Mouse (Mus musculus): ENCODE measurements around the gene Olfr1349. TPM values are rescaled to one million over a fixed set of nuclear protein-coding genes. Genes with fewer than 3 reads are reported as not detected.
"Not testable (repeated sequence)": the region's sequence is repeated elsewhere in the genome, so short reads cannot be mapped to it uniquely, and the experiment has no call there.

Gene Olfr1349
- polyA plus RNA-seq (2015; fragmentation: Nextera tagmentation; extraction: Ambion mirVana): not detected in 2 replicates

DNA sequence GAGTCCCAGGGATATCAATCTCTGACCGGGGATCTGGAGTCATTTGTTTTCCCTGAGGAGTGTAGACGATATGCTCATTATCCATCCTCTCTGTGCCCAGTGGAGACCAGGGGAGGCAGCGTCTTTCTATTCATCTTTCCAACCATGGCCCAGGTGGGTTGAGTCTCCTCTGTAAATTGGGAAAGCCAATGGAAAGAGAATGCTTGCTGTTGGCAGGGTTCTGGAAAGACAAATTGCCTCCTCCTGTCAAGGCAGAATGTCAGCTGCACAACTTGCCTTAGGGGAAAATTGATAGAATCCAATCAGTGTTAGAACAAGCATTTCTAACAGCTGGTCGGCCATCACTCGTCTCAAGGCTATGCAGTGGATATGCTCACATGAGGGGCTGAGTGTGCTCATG lies at the start of gene Olfr1349:
TSS of gene Olfr1349 (minus strand) at position 101 of the 400 bp plus-strand sequence.
- H3K9ac ChIP-seq: no peak within 1 kb of the TSS
- no peaks in the 10 kb centered on the region for H3K9me3 ChIP-seq
- H3K27ac ChIP-seq (replicated peaks): no peak within 1 kb of the TSS
- H3K27me3 ChIP-seq: no peaks in the 10 kb centered on the region
- no peak within 1 kb of the TSS for H3K4me2 ChIP-seq
- no peaks in the 10 kb centered on the region for H3K36me3 ChIP-seq
- H3K4me3 ChIP-seq: no peak within 1 kb of the TSS
- ATAC-seq (ENCODE audit: low FRiP score, low read depth): no peak
- WGBS: 81% methylated on average over 5 of the region's 5 CpGs
- no peaks in the 10 kb centered on the region for H3K4me1 ChIP-seq (replicated peaks)

DNA sequence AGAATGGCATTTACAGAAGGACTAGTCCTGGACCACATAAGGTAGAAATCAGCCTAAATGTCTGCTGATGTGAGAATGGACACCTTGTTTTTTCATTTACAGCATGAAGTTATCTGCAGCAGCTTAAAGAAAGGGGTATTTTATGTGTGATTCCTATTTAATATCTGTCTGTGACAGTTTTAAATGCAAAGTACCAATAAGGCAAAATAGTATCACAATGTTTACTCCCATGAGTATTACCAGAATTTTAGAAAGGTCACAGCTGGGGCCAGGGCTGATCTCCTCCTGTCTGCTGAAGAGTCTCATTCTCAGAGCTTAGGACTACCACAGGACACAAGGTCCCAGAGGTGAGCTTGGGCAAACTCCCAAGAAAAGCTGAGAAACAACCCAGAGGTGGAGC lies 41.8 kb upstream of the Olfr1349 start, which contains the start of gene Olfr1350:
TSS of gene Olfr1350 (plus strand) at position 301 of the 400 bp plus-strand sequence.
- H3K4me2 ChIP-seq: no peak within 1 kb of the TSS
- no peak for ATAC-seq (ENCODE audit: low FRiP score, low read depth)
- no peak within 1 kb of the TSS for H3K27ac ChIP-seq (replicated peaks)
- H3K9ac ChIP-seq: no peak within 1 kb of the TSS
- H3K4me1 ChIP-seq (replicated peaks): no peaks in the 10 kb centered on the region
- H3K9me3 ChIP-seq: no peaks in the 10 kb centered on the region
- no peaks in the 10 kb centered on the region for H3K36me3 ChIP-seq
- no peak within 1 kb of the TSS for H3K4me3 ChIP-seq
- no peaks in the 10 kb centered on the region for H3K27me3 ChIP-seq

DNA sequence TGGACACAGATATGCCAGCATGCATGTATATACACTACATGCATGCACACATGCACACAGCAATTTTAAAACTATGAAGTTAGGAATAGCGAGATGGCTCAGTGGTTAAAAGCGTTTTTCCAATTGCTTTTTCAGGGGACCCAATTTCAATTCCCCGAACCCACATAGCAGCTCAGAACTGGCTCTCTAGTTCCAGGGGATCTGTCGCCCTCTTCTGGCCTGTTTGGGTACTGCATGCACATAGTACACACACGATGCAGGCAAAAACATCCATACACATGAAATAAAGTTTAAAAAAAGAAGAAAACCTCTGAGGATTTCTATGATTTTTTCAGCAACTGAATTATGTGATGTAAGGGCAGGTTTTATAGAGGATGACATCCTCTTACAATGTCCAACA lies 3.4 kb upstream of the Olfr1349 start:
- Histone ChIP-seq H3K9me3 (no peaks in the 10 kb centered on the region), H3K27me3 (no peaks in the 10 kb centered on the region), H3K4me2 (no peak overlapping the region), H3K27ac (replicated peaks) (no peak overlapping the region), H3K9ac (no peak overlapping the region), H3K36me3 (no peaks in the 10 kb centered on the region), H3K4me1 (replicated peaks) (no peaks in the 10 kb centered on the region), H3K4me3 (no peak overlapping the region)
- 66% methylated on average over 5 of the region's 5 CpGs for WGBS
- no peak for ATAC-seq (ENCODE audit: low FRiP score, low read depth)

DNA sequence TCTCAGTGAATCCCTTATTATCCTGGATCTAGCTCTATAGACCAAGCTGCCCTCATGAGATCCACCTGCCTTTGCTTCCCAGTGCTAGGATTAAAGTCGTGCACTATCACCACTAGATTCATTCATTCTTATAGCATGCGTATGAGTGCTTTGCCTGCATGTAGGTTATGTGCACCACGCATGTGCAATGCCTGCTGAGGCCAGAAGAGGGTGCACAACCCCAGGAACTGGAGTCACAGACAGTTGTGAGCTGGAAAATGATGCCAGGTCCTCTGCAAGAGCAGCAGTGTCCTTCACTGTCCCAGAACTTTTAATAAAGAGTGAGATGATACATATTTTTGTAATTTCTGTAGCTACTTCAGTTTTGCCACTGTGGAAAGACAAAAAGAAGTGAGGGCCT lies 2.3 kb upstream of the Olfr1349 start:
- Histone ChIP-seq H3K27me3 (no peaks in the 10 kb centered on the region), H3K9me3 (no peaks in the 10 kb centered on the region), H3K4me1 (replicated peaks) (no peaks in the 10 kb centered on the region), H3K9ac (no peak overlapping the region), H3K4me3 (no peak overlapping the region), H3K27ac (replicated peaks) (no peak overlapping the region), H3K4me2 (no peak overlapping the region), H3K36me3 (no peaks in the 10 kb centered on the region)
- 63% methylated on average over 3 of the region's 3 CpGs for WGBS
- no peak for ATAC-seq (ENCODE audit: low FRiP score, low read depth)

DNA sequence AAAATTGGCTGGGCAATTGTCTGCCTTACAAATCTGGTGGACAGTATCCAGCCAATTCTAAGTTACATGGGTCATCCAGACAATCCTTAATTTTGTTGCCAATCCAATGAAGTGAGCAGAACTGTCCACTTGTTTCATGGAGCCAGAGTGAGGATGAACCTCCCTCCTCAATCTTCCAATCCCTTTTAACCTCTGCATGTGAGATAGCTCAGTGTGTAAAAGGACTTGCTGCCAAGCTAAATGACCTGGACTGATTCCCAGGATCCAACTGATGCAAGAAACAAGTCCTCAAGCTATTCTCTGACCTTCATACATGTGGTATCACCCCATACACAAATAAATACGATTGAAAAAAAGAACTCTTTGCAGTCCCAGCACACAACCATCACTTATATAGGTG lies 1.1 kb downstream of the Olfr1349 start:
- no peak overlapping the region for H3K9ac ChIP-seq
- H3K27ac ChIP-seq (replicated peaks): no peak overlapping the region
- H3K36me3 ChIP-seq: no peaks in the 10 kb centered on the region
- ATAC-seq (ENCODE audit: low FRiP score, low read depth): no peak
- no peaks in the 10 kb centered on the region for H3K4me1 ChIP-seq (replicated peaks)
- 34% methylated on average over 1 of the region's 1 CpGs for WGBS
- H3K4me3 ChIP-seq: no peak overlapping the region
- H3K9me3 ChIP-seq: no peaks in the 10 kb centered on the region
- no peak overlapping the region for H3K4me2 ChIP-seq
- H3K27me3 ChIP-seq: no peaks in the 10 kb centered on the region

DNA sequence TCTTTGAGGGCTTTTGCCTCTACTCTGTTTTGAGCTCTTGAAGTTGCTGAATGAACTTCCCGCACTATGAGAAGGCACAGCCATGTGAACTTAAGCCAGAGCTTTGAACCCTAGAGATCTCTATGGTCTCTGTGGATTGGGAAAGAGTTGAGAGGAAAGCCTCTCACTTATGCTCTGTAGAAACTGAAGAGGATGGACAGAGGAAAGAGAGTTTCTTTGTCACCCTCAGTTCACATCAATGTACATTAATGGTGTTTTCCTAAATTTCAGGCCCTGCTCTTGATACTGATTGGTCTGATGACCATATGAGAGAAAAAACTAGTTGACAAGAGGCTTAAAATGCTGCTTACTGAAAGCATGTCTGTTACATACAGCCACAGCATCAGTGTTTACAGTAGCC lies 14.1 kb downstream of the Olfr1349 start, which contains the start of gene Olfr1348:
TSS of gene Olfr1348 (minus strand) at position 101 of the 400 bp plus-strand sequence.
- no peaks in the 10 kb centered on the region for H3K36me3 ChIP-seq
- H3K27me3 ChIP-seq: no peaks in the 10 kb centered on the region
- no peak within 1 kb of the TSS for H3K9ac ChIP-seq
- ATAC-seq (ENCODE audit: low FRiP score, low read depth): no peak
- H3K27ac ChIP-seq (replicated peaks): no peak within 1 kb of the TSS
- H3K4me1 ChIP-seq (replicated peaks): no peaks in the 10 kb centered on the region
- H3K4me3 ChIP-seq: no peak within 1 kb of the TSS
- no peak within 1 kb of the TSS for H3K4me2 ChIP-seq
- H3K9me3 ChIP-seq: no peaks in the 10 kb centered on the region
- 93% methylated on average over 1 of the region's 1 CpGs for WGBS

DNA sequence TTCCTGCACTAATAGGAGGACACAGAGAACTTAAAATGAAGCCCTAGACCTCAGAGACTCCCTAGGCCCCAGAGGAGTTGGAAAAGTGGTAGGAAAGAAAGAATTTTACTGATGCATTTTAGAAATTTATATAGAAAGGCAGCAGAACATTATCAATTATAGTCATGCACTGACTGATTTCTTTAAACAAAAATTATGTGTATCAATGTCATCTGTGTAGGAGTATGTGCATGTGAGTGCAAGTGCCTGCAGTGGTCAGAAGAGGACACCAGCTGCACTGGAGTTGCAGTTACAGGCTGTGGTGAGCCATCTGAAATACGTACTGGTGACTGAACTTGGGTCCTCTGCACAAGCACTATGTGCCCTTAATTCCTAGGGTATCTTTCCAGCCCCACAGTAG lies 23.1 kb downstream of the Olfr1349 start, which contains the start of gene Olfr1347:
TSS of gene Olfr1347 (minus strand) at position 101 of the 400 bp plus-strand sequence.
- no peak for ATAC-seq (ENCODE audit: low FRiP score, low read depth)
- 60% methylated on average over 1 of the region's 1 CpGs for WGBS
- Histone ChIP-seq H3K36me3 (no peaks in the 10 kb centered on the region), H3K27me3 (no peaks in the 10 kb centered on the region), H3K27ac (replicated peaks) (no peak within 1 kb of the TSS), H3K4me1 (replicated peaks) (no peaks in the 10 kb centered on the region), H3K9me3 (no peaks in the 10 kb centered on the region), H3K4me2 (no peak within 1 kb of the TSS), H3K4me3 (no peak within 1 kb of the TSS), H3K9ac (no peak within 1 kb of the TSS)

DNA sequence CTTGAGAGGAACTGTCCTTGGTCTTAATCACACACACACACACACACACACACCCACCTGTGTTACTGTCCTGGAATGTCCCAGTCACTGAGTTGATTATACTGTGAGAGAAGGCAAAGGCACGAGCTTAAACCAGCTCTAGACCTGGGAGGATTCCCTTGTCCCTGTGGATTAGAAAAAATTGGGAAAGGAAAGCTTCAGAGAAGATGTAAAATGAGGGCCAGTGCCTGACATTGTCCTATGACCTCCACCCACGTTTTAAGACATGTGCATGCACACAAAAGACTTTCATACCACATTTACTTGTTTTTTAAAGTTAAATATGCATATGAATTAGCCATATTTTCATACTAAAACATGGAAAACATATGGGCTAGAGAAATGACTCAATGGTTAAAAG lies 35.9 kb downstream of the Olfr1349 start, which contains the start of gene Olfr5:
TSS of gene Olfr5 (minus strand) at position 101 of the 400 bp plus-strand sequence.
- ATAC-seq (ENCODE audit: low FRiP score, low read depth): no peak
- no peaks in the 10 kb centered on the region for H3K4me1 ChIP-seq (replicated peaks)
- no peak within 1 kb of the TSS for H3K4me2 ChIP-seq
- no peak within 1 kb of the TSS for H3K4me3 ChIP-seq
- H3K9ac ChIP-seq: no peak within 1 kb of the TSS
- no peaks in the 10 kb centered on the region for H3K27me3 ChIP-seq
- WGBS: 33% methylated on average over 2 of the region's 2 CpGs
- H3K27ac ChIP-seq (replicated peaks): no peak within 1 kb of the TSS
- no peaks in the 10 kb centered on the region for H3K9me3 ChIP-seq
- H3K36me3 ChIP-seq: no peaks in the 10 kb centered on the region

DNA sequence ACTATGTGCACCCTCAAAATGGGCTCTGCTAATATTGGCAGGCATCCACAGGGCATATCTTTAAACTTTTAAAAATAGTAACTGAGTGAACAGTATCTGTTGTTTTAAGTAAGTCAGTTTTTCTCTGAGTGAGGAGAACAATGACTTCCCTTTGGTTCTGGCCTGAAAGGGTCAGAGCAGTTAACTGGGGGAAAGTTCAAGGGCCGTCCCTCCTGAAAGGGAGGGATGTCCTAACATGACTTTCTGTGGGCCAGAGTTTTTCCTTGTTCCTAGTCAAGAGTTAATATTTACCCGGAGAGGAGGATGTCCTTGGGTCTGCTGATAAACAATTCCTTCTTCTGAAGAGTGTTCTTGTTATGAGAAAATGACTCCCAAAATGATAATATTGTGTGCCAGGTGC lies 45.1 kb downstream of the Olfr1349 start:
- not testable (repeated sequence) for H3K4me2 ChIP-seq; H3K4me1 ChIP-seq (replicated peaks); H3K36me3 ChIP-seq; ATAC-seq (ENCODE audit: low FRiP score, low read depth); H3K27ac ChIP-seq (replicated peaks); H3K9ac ChIP-seq; H3K9me3 ChIP-seq; H3K4me3 ChIP-seq; H3K27me3 ChIP-seq
- WGBS: 75% methylated on average over 2 of the region's 2 CpGs

DNA sequence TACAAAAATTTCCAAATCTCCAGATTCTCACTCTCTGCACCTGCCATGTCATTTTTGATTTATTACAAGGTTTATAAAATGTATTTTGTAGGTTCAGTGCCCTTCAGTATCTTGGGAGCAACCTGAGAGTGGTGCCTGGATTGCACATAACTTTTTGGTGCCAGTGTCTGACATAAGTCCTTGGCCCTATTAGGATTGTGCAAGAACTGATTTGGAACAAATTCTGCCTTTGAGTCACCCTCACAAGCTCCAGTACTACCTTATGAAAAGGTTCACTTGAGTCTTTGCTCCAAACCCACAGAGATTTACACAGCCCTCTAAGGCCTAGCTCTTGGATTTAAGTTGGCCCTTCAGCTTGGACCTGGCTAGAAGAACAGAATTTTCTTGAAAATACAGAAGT lies 55.8 kb downstream of the Olfr1349 start, which contains the start of gene Olfr1346:
TSS of gene Olfr1346 (plus strand) at position 151 of the 400 bp plus-strand sequence.
- H3K9ac ChIP-seq: no peak within 1 kb of the TSS
- no peak within 1 kb of the TSS for H3K27ac ChIP-seq (replicated peaks)
- no peaks in the 10 kb centered on the region for H3K9me3 ChIP-seq
- no peak for ATAC-seq (ENCODE audit: low FRiP score, low read depth)
- no peak within 1 kb of the TSS for H3K4me3 ChIP-seq
- no peaks in the 10 kb centered on the region for H3K4me1 ChIP-seq (replicated peaks)
- H3K36me3 ChIP-seq: no peaks in the 10 kb centered on the region
- H3K4me2 ChIP-seq: no peak within 1 kb of the TSS
- H3K27me3 ChIP-seq: no peaks in the 10 kb centered on the region

Other genes with a start within 250 kb of the Olfr1349 start
- 16.3 and 17.6 TPM in 2 replicates for gene Zfp667, start 236.4 kb downstream of the Olfr1349 start, polyA plus RNA-seq (2015; fragmentation: Nextera tagmentation; extraction: Ambion mirVana)
- gene Zfp583, start 191.7 kb downstream of the Olfr1349 start, polyA plus RNA-seq (2015; fragmentation: Nextera tagmentation; extraction: Ambion mirVana): 13.6 and 14.7 TPM in 2 replicates
- gene Gm3854, start 179.2 kb downstream of the Olfr1349 start, polyA plus RNA-seq (2015; fragmentation: Nextera tagmentation; extraction: Ambion mirVana): 8.1 and 8.5 TPM in 2 replicates
- 3.5 and 4.9 TPM in 2 replicates for gene Zfp78, start 159.7 kb downstream of the Olfr1349 start, polyA plus RNA-seq (2015; fragmentation: Nextera tagmentation; extraction: Ambion mirVana)
- gene Zfp28, start 139.7 kb downstream of the Olfr1349 start, polyA plus RNA-seq (2015; fragmentation: Nextera tagmentation; extraction: Ambion mirVana): 13.8 and 14.2 TPM in 2 replicates
- gene Smim17, start 124.2 kb downstream of the Olfr1349 start, polyA plus RNA-seq (2015; fragmentation: Nextera tagmentation; extraction: Ambion mirVana): 7.0 and 8.4 TPM in 2 replicates
- gene Gm20715, start 112.7 kb downstream of the Olfr1349 start, polyA plus RNA-seq (2015; fragmentation: Nextera tagmentation; extraction: Ambion mirVana): 0.05 TPM in 1 of 2 replicates, not detected in the other
- gene Olfr1344, start 84.3 kb downstream of the Olfr1349 start, polyA plus RNA-seq (2015; fragmentation: Nextera tagmentation; extraction: Ambion mirVana): 0.14 and 0.18 TPM in 2 replicates
- not detected in 2 replicates for gene Olfr1336, start 66.8 kb downstream of the Olfr1349 start, polyA plus RNA-seq (2015; fragmentation: Nextera tagmentation; extraction: Ambion mirVana)
- not detected in 2 replicates for gene Olfr1346, start 55.8 kb downstream of the Olfr1349 start, polyA plus RNA-seq (2015; fragmentation: Nextera tagmentation; extraction: Ambion mirVana)
- gene Olfr5, start 36.0 kb downstream of the Olfr1349 start, polyA plus RNA-seq (2015; fragmentation: Nextera tagmentation; extraction: Ambion mirVana): not detected in 2 replicates
- not detected in 2 replicates for gene Olfr1347, start 23.2 kb downstream of the Olfr1349 start, polyA plus RNA-seq (2015; fragmentation: Nextera tagmentation; extraction: Ambion mirVana)
- not detected in 2 replicates for gene Olfr1348, start 14.2 kb downstream of the Olfr1349 start, polyA plus RNA-seq (2015; fragmentation: Nextera tagmentation; extraction: Ambion mirVana)
- not detected in 2 replicates for gene Olfr1350, start 41.9 kb upstream of the Olfr1349 start, polyA plus RNA-seq (2015; fragmentation: Nextera tagmentation; extraction: Ambion mirVana)
- gene Zim1, start 173.5 kb upstream of the Olfr1349 start, polyA plus RNA-seq (2015; fragmentation: Nextera tagmentation; extraction: Ambion mirVana): 7.1 and 7.5 TPM in 2 replicates
- 90.4 and 93.6 TPM in 2 replicates for gene Peg3, start 207.5 kb upstream of the Olfr1349 start, polyA plus RNA-seq (2015; fragmentation: Nextera tagmentation; extraction: Ambion mirVana)
- gene Usp29, start 207.6 kb upstream of the Olfr1349 start, polyA plus RNA-seq (2015; fragmentation: Nextera tagmentation; extraction: Ambion mirVana): 28.3 and 30.2 TPM in 2 replicates